In genomic region chr4:127989347-127989995, GRCm38 (mm10) we compare ENCODE assay signal across 7 mouse cellular contexts. TPM values are rescaled to one million over a fixed set of nuclear protein-coding genes. Genes with fewer than 3 reads are reported as not detected.
DNase-seq lines count a peak whose midpoint lies in the region; ATAC-seq and TF ChIP-seq lines count a peak whose summit lies in the region.

No protein-coding gene starts in this region.

- TF ChIP-seq CTCF in midbrain, postnatal 0 days (IDR thresholded peaks at IDR 0.05): peak; percentile 79
- TF ChIP-seq CTCF in thymus, adult 2 months (IDR thresholded peaks at IDR 0.05; ENCODE audit: borderline replicate concordance, control insufficient read depth, extremely low read depth, insufficient read depth, low read length, poor library complexity): no peak

- peaks cover 31% of the 10 kb centered on the region for H3K4me1 ChIP-seq in hindbrain, embryonic 16.5 days (ENCODE audit: control insufficient read depth, insufficient read depth, low read depth, low read length)
- 0 out of 2 replicates have a peak, but pooled peaks cover 11% of the 10 kb centered on the region for H3K4me1 ChIP-seq in midbrain, postnatal 0 days (ENCODE audit: insufficient read depth, low read length)
- H3K4me1 ChIP-seq in thymus, adult 2 months (replicated peaks; ENCODE audit: control insufficient read depth, insufficient read depth, low read length): no peaks in the 10 kb centered on the region

- peak; percentile 38; the same call in 1 of the 2 replicates for ATAC-seq in hindbrain, embryonic 16.5 days
- no peak for ATAC-seq in midbrain, postnatal 0 days (ENCODE audit: low FRiP score)
- no peak for ATAC-seq in megakaryocyte-erythroid progenitor cell, adult 5-6 weeks (replicated peaks; ENCODE audit: low FRiP score, low TSS enrichment, poor library complexity, severe bottlenecking)

- H3K9ac ChIP-seq in hindbrain, embryonic 16.5 days (ENCODE audit: low read depth, low read length): peak overlapping the region; percentile 88
- peak overlapping the region; percentile 91 for H3K9ac ChIP-seq in midbrain, postnatal 0 days (replicated peaks; ENCODE audit: low read length, poor library complexity, severe bottlenecking)

- H3K4me2 ChIP-seq in hindbrain, embryonic 16.5 days (ENCODE audit: low read length): peak overlapping the region; percentile 80
- peak overlapping the region; percentile 85 for H3K4me2 ChIP-seq in midbrain, postnatal 0 days (ENCODE audit: low read depth, low read length, poor library complexity, severe bottlenecking)

- peak; percentile 77 to 79 for DNase-seq in cerebellum, adult 18-20 months
- DNase-seq in embryo, embryonic 11 days: peak; percentile 53
- peak; percentile 86 for DNase-seq in midbrain, postnatal 0 days (ENCODE audit: low spot score)
- DNase-seq in lung, postnatal 25 days (ENCODE audit: low spot score): no peak
- DNase-seq in thymus, adult 2 months: no peak

- H3K4me3 ChIP-seq in hindbrain, embryonic 16.5 days (ENCODE audit: low read length): peak overlapping the region; percentile 79
- peak overlapping the region; percentile 82 for H3K4me3 ChIP-seq in midbrain, postnatal 0 days (ENCODE audit: low read depth, low read length)
- no peak overlapping the region for H3K4me3 ChIP-seq in thymus, adult 2 months (ENCODE audit: control insufficient read depth, insufficient read depth, low read length)

- 0 out of 2 replicates have a peak, but pooled peaks cover 3% of the 10 kb centered on the region for H3K27me3 ChIP-seq in hindbrain, embryonic 16.5 days (replicated peaks; ENCODE audit: control insufficient read depth, insufficient read depth, low read length)
- no peaks in the 10 kb centered on the region for H3K27me3 ChIP-seq in midbrain, postnatal 0 days (ENCODE audit: insufficient read depth, low read length)
- H3K27me3 ChIP-seq in thymus, adult 2 months (ENCODE audit: control insufficient read depth, insufficient read depth, low read length): no peaks in the 10 kb centered on the region

- TF ChIP-seq POLR2A in thymus, adult 2 months (IDR thresholded peaks at IDR 0.05; ENCODE audit: control insufficient read depth, extremely low read depth, insufficient read depth, low read length, poor library complexity): no peak

- 6% methylated on average over 18 of the region's 18 CpGs for WGBS in hindbrain, embryonic 16.5 days
- WGBS in midbrain, postnatal 0 days: 3% methylated on average over 18 of the region's 18 CpGs
- WGBS in thymus, adult 2 months: 18% methylated on average over 18 of the region's 18 CpGs

- H3K9me3 ChIP-seq in hindbrain, embryonic 16.5 days (ENCODE audit: control insufficient read depth, low read length): no peaks in the 10 kb centered on the region
- H3K9me3 ChIP-seq in midbrain, postnatal 0 days (ENCODE audit: low read length): no peaks in the 10 kb centered on the region

- no peak overlapping the region for H3K27ac ChIP-seq in hindbrain, embryonic 16.5 days (ENCODE audit: low read depth, low read length)
- H3K27ac ChIP-seq in midbrain, postnatal 0 days (ENCODE audit: low read depth, low read length): no peak overlapping the region
- no peak overlapping the region for H3K27ac ChIP-seq in thymus, adult 2 months (ENCODE audit: control insufficient read depth, insufficient read depth, low read length)

- no peaks in the 10 kb centered on the region for H3K36me3 ChIP-seq in hindbrain, embryonic 16.5 days (ENCODE audit: control insufficient read depth, insufficient read depth, low read length)
- no peaks in the 10 kb centered on the region for H3K36me3 ChIP-seq in midbrain, postnatal 0 days (ENCODE audit: insufficient read depth, low read length)
- no peaks in the 10 kb centered on the region for H3K36me3 ChIP-seq in thymus, adult 2 months (ENCODE audit: control insufficient read depth, insufficient read depth, low read length)

RNA-seq across cellular contexts. Expression of gene Csmd2, which starts 1.8 kb away (rescaled TPM):
- 9.9 and 11.2 TPM in 2 replicates for polyA plus RNA-seq in hindbrain, embryonic 16.5 days (2015; fragmentation: Nextera tagmentation; extraction: Ambion mirVana)
- 48.2 and 56.4 TPM in 2 replicates for total RNA-seq in midbrain, postnatal 0 days (2014; rRNA removed)
- polyA plus RNA-seq in midbrain, postnatal 0 days (2015; fragmentation: Nextera tagmentation; extraction: Ambion mirVana): 7.1 and 9.1 TPM in 2 replicates
- not detected in 2 replicates for total RNA-seq in megakaryocyte-erythroid progenitor cell, adult 5-6 weeks (2014; fragmentation: Nextera tagmentation)
- total RNA-seq in megakaryocyte-erythroid progenitor cell, adult 5-6 weeks (2017): not detected in 2 replicates
- polyA plus RNA-seq in thymus, adult 2 months (2012; rRNA removed): 0.42 and 0.50 TPM in 2 replicates

RNA-seq across cellular contexts. Expression of gene CK137956, which starts 18.7 kb away (rescaled TPM):
- 1.5 and 2.1 TPM in 2 replicates for polyA plus RNA-seq in hindbrain, embryonic 16.5 days (2015; fragmentation: Nextera tagmentation; extraction: Ambion mirVana)
- 2.7 and 3.2 TPM in 2 replicates for total RNA-seq in midbrain, postnatal 0 days (2014; rRNA removed)
- polyA plus RNA-seq in midbrain, postnatal 0 days (2015; fragmentation: Nextera tagmentation; extraction: Ambion mirVana): 2.1 and 2.3 TPM in 2 replicates
- not detected in 2 replicates for total RNA-seq in megakaryocyte-erythroid progenitor cell, adult 5-6 weeks (2014; fragmentation: Nextera tagmentation)
- not detected in 2 replicates for total RNA-seq in megakaryocyte-erythroid progenitor cell, adult 5-6 weeks (2017)
- polyA plus RNA-seq in thymus, adult 2 months (2012; rRNA removed): not detected in 2 replicates

Comparison
In these comparisons a context has a peak if more than half of its experiments do, and no peak if none do; other contexts are left out.
1. DNase-seq: peak in cerebellum, adult 18-20 months (2 of 2), embryo, embryonic 11 days (single experiment) and midbrain, postnatal 0 days (single experiment); none in lung, postnatal 25 days (single experiment) and thymus, adult 2 months (single experiment).